Mouse (Mus musculus): ENCODE measurements around the gene Ptpro. TPM values are rescaled to one million over a fixed set of nuclear protein-coding genes. Genes with fewer than 3 reads are reported as not detected.

The Ptpro gene
- total and polyA plus RNA-seq, 3 experiments, result 0.11 to 0.16 TPM; not detected in 1

DNA sequence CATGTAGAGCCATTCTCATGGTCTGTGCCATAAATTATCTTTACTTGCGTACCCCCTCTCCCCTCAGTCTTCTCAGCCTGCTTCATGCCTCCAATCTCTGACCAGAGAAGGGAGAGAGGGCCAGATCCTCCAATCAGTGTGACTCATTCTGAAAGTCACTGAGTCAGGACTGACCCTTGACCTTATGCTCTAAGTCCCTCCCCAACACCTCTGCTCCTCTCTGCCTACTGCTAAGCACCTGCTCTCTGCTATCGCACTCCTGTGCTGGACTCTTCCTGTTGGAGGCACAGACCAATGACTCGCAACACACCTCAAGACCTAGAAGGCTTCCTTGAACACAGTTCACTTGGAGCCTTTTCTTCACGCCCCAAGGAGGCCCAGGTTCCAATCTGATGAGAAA is 240.5 kb downstream of the Ptpro start:
- DNase-seq (ENCODE audit: extremely low read depth), result no peak
- Histone ChIP-seq H3K9me3 (replicated peaks; ENCODE audit: low read length) (no peaks in the 10 kb centered on the region), H3K4me1 (ENCODE audit: control insufficient read depth in 1 of 2, insufficient read depth in 2 of 2) (peaks cover 14 to 76% of the 10 kb centered on the region in 2 experiments), H3K27ac (ENCODE audit: insufficient read depth, low read depth) (peak overlapping the region; percentile 8; the same call in 1 of the 2 replicates), H3K4me2 (ENCODE audit: insufficient read depth, low read depth, poor library complexity, severe bottlenecking) (no peak overlapping the region), H3K9ac (ENCODE audit: insufficient read depth, low read depth) (no peak overlapping the region), H3K79me2 (replicated peaks; ENCODE audit: control insufficient read depth, extremely low read depth, insufficient read depth, poor library complexity, severe bottlenecking) (no peaks in the 10 kb centered on the region), H3K4me3 (replicated peaks in 1 of 3; ENCODE audit: low read depth in 2 of 3, low read length in 2 of 3, poor library complexity in 1 of 3) (no peak overlapping the region), H3K36me3 (replicated peaks in 1 of 2; ENCODE audit: control insufficient read depth in 1 of 2, insufficient read depth in 1 of 2, low read length in 1 of 2) (peaks cover 0 to 17% of the 10 kb centered on the region in 2 experiments), H3K27me3 (replicated peaks) (no peaks in the 10 kb centered on the region)
- in situ Hi-C loops (cut with MboI; ENCODE audit: low pct_ligation_motif_present, low pct_unique_long_range_greater_than_20kb, low sequenced_read_pairs) (no loop called here), dilution Hi-C loops (cut with MboI; ENCODE audit: extremely low pct_ligation_motif_present, extremely low pct_unique_long_range_greater_than_20kb, low sequenced_read_pairs) (no loop called here)
- TF ChIP-seq CHD2 (IDR thresholded peaks at IDR 0.05; ENCODE audit: low read length) (no peak), RCOR1 (conservative IDR thresholded peaks at IDR 0.05; ENCODE audit: low read depth, low read length) (no peak), MYC (IDR thresholded peaks at IDR 0.05; ENCODE audit: low read depth, low read length) (no peak), IRF4 (IDR thresholded peaks at IDR 0.05; ENCODE audit: low read depth, low read length) (peak; percentile 90), JUND (conservative IDR thresholded peaks at IDR 0.05; ENCODE audit: low read depth, low read length) (peak; percentile 73; the same call in 1 of the 2 replicates), POLR2AphosphoS2 (IDR thresholded peaks at IDR 0.05; ENCODE audit: low read depth, low read length) (no peak), NRF1 (IDR thresholded peaks at IDR 0.05; ENCODE audit: low read depth, low read length) (no peak), JUN (IDR thresholded peaks at IDR 0.05; ENCODE audit: insufficient read depth, low read depth, low read length) (peak; percentile 60; the same call in 1 of the 2 replicates), MXI1 (IDR thresholded peaks at IDR 0.05; ENCODE audit: low read depth, low read length) (no peak), TBP (conservative IDR thresholded peaks at IDR 0.05; ENCODE audit: low read depth, low read length) (no peak), MAFK (IDR thresholded peaks at IDR 0.05; ENCODE audit: insufficient replicate concordance, low read length) (peak; percentile 62; the same call in 1 of the 2 replicates), MEF2A (IDR thresholded peaks at IDR 0.05; ENCODE audit: borderline replicate concordance, low read depth, low read length) (no peak), RAD21 (IDR thresholded peaks at IDR 0.05; ENCODE audit: low read depth, low read length) (no peak), PAX5 (IDR thresholded peaks at IDR 0.05; ENCODE audit: low read length) (no peak), ZMIZ1 (IDR thresholded peaks at IDR 0.05; ENCODE audit: low read depth, low read length) (no peak), KAT2A (IDR thresholded peaks at IDR 0.05; ENCODE audit: insufficient replicate concordance, low read length) (no peak), ETS1 (conservative IDR thresholded peaks at IDR 0.05; ENCODE audit: low read depth, low read length) (peak; percentile 34; the same call in 1 of the 2 replicates), POLR2A (IDR thresholded peaks at IDR 0.05; ENCODE audit: low read depth, low read length) (no peak), MAX (IDR thresholded peaks at IDR 0.05; ENCODE audit: low read length) (no peak), UBTF (IDR thresholded peaks at IDR 0.05; ENCODE audit: low read depth, low read length) (no peak), SMC3 (IDR thresholded peaks at IDR 0.05; ENCODE audit: low read depth, low read length) (no peak), BHLHE40 (IDR thresholded peaks at IDR 0.05; ENCODE audit: low read depth, low read length) (no peak), CHD1 (IDR thresholded peaks at IDR 0.05; ENCODE audit: low read depth, low read length) (no peak), ZKSCAN1 (IDR thresholded peaks at IDR 0.05; ENCODE audit: borderline replicate concordance, low read depth, low read length) (no peak), TCF12 (IDR thresholded peaks at IDR 0.05; ENCODE audit: low read depth, low read length) (no peak), GABPA (IDR thresholded peaks at IDR 0.05; ENCODE audit: insufficient replicate concordance, low read depth, low read length) (no peak), ELF1 (IDR thresholded peaks at IDR 0.05; ENCODE audit: low read depth, low read length) (no peak), EP300 (IDR thresholded peaks at IDR 0.05; ENCODE audit: low read length) (no peak), E2F4 (IDR thresholded peaks at IDR 0.05; ENCODE audit: insufficient replicate concordance, low read depth, low read length) (no peak), HCFC1 (IDR thresholded peaks at IDR 0.05; ENCODE audit: low read depth, low read length) (no peak)
